Mouse (Mus musculus): ENCODE measurements around the gene Apom. TPM values are rescaled to one million over a fixed set of nuclear protein-coding genes. Genes with fewer than 3 reads are reported as not detected.
"Not testable (repeated sequence)": the region's sequence is repeated elsewhere in the genome, so short reads cannot be mapped to it uniquely, and the experiment has no call there.

The Apom gene
- total RNA-seq, 2 experiments from 2014 or later = not detected

GRCm38 (mm10) chr17:35131038-35131437, 812 bp downstream of the Apom start:
- DNase-seq (ENCODE audit: low spot score in 2 of 2) = no peak

GRCm38 (mm10) chr17:35128996-35129395, 2.9 kb downstream of the Apom start:
- no peak for DNase-seq (ENCODE audit: low spot score in 2 of 2)

- DNase-seq (ENCODE audit: low spot score in 2 of 2) = no peak
Measured at GRCm38 (mm10) chr17:35127017-35127416, 4.8 kb downstream of the Apom start.

- DNase-seq (ENCODE audit: low spot score in 2 of 2) = peak; percentile 64 to 77
Measured at GRCm38 (mm10) chr17:35126206-35126611, 5.6 kb downstream of the Apom start, which contains the start of gene D17H6S53E. TSS of gene D17H6S53E (plus strand) at chr17:35126373.

- DNase-seq (ENCODE audit: low spot score in 2 of 2) = no peak
Measured at GRCm38 (mm10) chr17:35125578-35125977, 6.3 kb downstream of the Apom start.

GRCm38 (mm10) chr17:35125081-35125480, 6.8 kb downstream of the Apom start:
- no peak for DNase-seq (ENCODE audit: low spot score in 2 of 2)

- DNase-seq (ENCODE audit: low spot score in 2 of 2) = not testable (repeated sequence)
Measured at GRCm38 (mm10) chr17:35124261-35124896, 7.5 kb downstream of the Apom start.

GRCm38 (mm10) chr17:35123287-35123686, 8.6 kb downstream of the Apom start:
- DNase-seq (ENCODE audit: low spot score in 2 of 2) = not testable (repeated sequence)

GRCm38 (mm10) chr17:35121871-35122303, 10.0 kb downstream of the Apom start, which contains the start of gene Csnk2b:
TSS of gene Csnk2b (minus strand) at chr17:35122053.
- peak; percentile 62 for DNase-seq (ENCODE audit: low spot score in 2 of 2)

- peak; percentile 96 to 97 for DNase-seq (ENCODE audit: low spot score in 2 of 2)
Measured at GRCm38 (mm10) chr17:35121143-35121799, 10.6 kb downstream of the Apom start, which contains the start of gene Gpank1. TSS of gene Gpank1 (plus strand) at chr17:35121455.

- no peak for DNase-seq (ENCODE audit: low spot score in 2 of 2)
Measured at GRCm38 (mm10) chr17:35120745-35121142, 11.1 kb downstream of the Apom start.

- peak in 1 of 2 experiments; percentile 43 for DNase-seq (ENCODE audit: low spot score in 2 of 2)
Measured at GRCm38 (mm10) chr17:35115046-35116019, 16.5 kb downstream of the Apom start, which contains the start of gene Ly6g5b. TSS of gene Ly6g5b (minus strand) at chr17:35115428.

GRCm38 (mm10) chr17:35111774-35112173, 20.1 kb downstream of the Apom start:
- no peak for DNase-seq (ENCODE audit: low spot score in 2 of 2)

GRCm38 (mm10) chr17:35108097-35108496, 23.8 kb downstream of the Apom start, which contains the start of gene Ly6g5c:
TSS of gene Ly6g5c (plus strand) at chr17:35108279.
- DNase-seq (ENCODE audit: low spot score in 2 of 2) = no peak

- DNase-seq (ENCODE audit: low spot score in 2 of 2) = no peak
Measured at GRCm38 (mm10) chr17:35106522-35106921, 25.3 kb downstream of the Apom start.

GRCm38 (mm10) chr17:35105740-35106389, 26.0 kb downstream of the Apom start:
- DNase-seq (ENCODE audit: low spot score in 2 of 2) = peak; percentile 39 to 58

- DNase-seq (ENCODE audit: low spot score in 2 of 2) = no peak
Measured at GRCm38 (mm10) chr17:35104754-35105153, 27.1 kb downstream of the Apom start.

GRCm38 (mm10) chr17:35104079-35104478, 27.8 kb downstream of the Apom start:
- no peak for DNase-seq (ENCODE audit: low spot score in 2 of 2)

- DNase-seq (ENCODE audit: low spot score in 2 of 2) = no peak
Measured at GRCm38 (mm10) chr17:35103221-35103690, 28.6 kb downstream of the Apom start.

- DNase-seq (ENCODE audit: low spot score in 2 of 2) = no peak
Measured at GRCm38 (mm10) chr17:35102299-35102698, 29.6 kb downstream of the Apom start.
